Mouse (Mus musculus) T-helper 1 cell (primary cell): ENCODE results near the gene D7Ertd443e.

Source experiments
- in situ Hi-C: fragments of 300-600 bp; cut with MboI, MseI; formaldehyde crosslinking; loops from one replicate; pipeline ENCODE4 v1.15.1; 2025; ENCODE audit warnings: high pct_unique_total_duplicates

D7Ertd443e gene

DNA sequence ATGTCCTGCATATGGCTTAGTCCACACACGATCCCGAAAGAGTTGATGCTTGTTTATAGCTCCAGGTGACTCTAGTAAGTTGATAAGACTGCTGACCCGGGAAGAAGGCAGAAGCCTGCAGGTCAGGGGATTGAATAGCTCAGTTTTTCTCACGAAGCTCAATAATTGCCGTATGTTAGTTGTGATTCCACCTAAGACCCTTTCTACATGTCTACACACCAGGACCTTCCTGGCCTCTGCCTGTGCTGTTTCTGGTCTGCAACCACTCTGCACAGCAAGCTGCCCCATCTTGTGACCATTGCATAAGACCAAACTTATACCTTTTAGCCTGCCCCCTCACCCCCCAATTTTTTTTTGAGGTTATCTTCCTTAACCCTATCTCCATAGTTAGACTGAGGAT lies 96.3 kb downstream of the D7Ertd443e start:
- in situ Hi-C loops, result no loop called here

DNA sequence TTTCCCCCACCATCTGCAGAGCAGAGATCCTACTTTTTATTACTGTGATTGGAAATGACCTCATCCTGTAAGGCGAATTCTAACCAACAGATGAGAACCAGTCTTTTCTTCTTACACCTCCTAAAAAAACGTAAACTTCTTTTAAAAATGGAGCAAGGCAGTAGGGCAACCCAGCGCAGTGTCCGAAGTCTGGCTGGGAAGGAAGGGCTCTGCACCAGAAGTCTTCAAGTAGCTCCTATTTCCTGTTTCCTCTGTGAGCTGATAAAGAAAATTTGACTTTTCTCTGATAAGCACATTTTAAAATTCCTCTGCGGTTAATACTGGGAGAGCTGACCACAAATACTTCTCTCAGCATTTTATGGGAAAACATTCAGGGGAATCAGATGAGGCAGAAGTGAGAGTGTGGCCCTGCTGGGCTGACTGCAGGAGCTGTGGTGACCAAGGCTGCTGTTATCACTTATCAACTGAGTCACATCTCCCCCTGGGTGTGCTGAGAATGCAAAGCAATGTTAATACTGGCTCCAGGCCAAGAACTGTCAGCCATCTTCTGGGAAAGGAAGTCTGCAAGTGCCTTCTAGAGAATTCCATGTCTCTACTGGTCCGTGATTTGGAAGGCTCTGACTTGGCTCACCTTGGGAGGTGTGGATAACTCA lies 97.8 kb downstream of the D7Ertd443e start:
- in situ Hi-C loops, result no loop called here

DNA sequence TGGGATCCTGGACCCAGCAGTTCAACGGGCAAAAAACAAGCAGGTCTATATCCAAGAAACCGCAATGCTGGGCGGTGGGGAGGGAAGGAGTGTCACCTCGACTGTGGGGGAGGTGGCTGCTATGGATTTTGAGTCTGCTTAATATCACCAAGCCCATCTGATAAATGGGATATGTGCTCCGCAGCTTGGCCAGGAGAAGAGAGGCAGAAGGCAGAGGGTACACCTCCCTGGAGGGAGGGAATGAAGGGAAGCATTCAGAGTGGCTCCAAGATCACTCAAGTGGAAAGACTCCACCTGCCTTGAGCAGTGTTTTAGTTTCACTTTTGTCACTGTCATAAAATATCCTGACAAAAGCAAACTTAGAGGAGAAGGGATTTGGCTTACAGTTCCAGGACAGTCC lies 112.5 kb downstream of the D7Ertd443e start:
- in situ Hi-C loops, result no loop called here

DNA sequence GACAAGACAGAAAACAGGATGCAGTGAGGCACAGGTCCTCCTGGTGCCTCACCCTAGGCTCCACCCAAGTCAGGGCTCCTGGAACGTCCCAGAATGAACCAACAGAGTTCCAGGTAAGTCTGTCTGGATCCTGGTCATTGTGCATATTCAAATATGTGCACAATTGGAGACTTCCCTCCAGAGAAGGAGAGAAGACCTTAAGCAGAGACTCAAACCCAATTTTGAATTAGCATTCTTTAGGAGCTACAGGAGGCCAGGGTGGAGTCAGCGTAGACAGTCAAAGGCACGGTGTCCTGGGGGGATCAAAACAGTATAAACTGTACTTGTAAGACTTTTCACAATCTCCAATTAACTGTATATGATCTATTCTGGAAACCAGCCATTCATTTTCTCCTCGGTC lies 113.0 kb downstream of the D7Ertd443e start:
- in situ Hi-C loops, result no loop called here

DNA sequence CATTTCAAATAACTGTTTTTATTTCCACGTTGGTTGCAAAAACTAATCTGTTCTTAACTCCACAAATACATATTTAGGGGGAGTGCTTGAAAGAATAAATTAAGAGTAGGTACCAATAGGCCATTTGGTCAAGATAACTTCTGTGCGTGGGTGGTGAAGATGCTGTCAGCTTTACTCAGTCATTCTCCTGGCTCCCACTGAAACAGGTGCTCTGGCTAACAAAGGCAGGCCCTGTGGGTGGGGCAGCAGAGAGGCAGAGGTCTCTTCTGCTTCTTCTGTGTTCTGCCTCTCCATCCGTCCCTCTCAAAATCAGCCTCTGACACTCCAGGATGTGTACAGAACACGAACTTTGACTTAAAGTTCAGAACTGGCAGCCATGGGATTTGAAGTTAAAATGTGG lies 119.7 kb downstream of the D7Ertd443e start:
- in situ Hi-C loops, result no loop called here

DNA sequence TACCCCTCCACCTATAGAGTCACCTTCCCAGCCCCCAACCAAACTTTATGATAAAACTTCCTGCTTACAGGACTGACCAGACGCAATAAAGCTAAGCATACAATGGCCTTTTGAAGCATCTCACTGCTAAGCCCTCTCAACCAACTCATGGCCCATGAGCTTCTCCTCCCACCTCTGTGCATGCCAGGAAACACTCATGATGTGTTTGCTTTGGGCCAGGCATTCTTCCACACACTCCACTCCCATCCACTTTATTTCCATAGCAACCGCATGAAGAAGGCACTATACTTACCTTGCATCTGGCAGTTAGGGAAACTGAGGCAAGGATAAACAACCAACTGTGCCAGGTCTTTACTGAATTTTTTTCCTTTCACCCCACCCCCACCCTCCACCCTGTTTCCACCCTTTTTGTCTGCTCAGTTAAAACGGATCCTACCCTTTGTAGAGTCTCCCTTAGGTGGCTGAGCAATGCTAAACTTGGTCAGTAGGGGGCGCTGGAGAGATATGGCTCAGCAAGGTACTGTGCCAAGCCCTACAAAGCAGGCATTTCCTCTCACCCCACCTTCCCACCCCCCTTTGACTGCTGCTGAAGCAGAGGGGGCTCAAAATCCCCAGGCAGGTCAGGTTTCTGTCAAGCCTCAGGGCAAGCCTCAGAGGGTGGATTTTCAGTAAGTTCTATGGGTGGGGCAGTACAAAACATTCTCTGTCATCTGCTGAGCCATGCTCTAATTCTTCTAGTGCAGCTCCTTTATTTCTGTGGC lies 122.1 kb downstream of the D7Ertd443e start:
- in situ Hi-C loops, result no loop called here

DNA sequence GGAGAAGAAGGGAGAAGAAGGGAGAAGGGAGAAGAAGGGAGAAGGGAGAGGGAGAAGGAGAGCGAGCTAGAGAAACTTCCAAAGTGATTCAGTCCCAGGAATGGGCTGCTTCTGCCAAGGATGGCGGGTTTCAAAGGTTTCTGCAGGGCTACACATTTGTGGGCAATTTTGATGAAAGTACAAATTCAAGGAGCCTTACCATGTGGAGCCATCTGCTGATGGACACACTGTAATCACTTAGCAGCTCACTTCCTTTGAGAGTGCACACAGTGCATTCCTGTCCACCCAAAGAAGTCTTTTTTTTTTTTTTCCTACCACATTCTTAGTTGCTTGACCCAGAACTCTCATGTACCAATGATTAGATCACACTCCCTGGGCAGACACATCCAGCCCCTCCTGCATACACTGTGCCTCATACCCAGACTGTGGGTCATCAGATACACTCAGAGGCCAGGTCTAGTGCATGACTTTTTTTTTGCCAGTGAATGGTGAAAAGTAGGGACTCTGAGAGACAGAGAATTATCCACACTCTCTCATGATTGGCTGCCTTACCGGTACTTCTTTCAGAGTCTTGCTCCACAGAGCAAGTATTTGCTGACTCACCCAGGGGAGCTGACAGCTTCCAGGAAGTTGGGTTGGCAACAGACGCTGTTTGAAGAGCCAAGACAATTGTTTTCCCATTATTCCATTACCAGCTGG lies 124.3 kb downstream of the D7Ertd443e start:
- in situ Hi-C loops, result no loop called here

DNA sequence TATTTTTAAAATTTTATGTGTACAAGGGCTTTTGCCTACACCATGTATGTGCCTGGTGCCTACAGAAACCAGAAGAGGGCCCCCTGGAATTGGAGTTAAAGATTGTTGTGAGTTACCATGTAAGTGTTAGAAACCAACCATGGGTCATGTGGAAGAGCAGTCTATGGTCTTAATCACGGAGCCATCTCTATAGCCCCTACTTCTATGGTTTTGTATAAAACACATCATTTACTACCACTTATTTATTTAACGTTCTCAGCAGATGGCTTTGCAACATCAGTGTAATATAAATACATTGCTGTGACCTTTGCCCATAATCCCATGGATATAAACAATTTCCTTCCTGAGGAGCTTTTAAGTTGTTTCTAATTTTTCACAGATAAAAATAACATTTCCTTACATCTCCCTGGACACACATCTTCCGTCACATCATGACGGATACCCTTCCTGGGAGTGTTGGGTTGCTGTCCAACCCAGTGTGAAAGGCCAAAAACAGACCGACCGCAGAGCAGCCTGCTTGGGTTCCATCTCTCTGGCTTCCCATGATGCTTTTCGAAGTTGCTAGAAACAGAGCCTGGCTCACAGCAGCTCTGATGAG lies 135.1 kb downstream of the D7Ertd443e start:
- in situ Hi-C loops, result no loop called here

DNA sequence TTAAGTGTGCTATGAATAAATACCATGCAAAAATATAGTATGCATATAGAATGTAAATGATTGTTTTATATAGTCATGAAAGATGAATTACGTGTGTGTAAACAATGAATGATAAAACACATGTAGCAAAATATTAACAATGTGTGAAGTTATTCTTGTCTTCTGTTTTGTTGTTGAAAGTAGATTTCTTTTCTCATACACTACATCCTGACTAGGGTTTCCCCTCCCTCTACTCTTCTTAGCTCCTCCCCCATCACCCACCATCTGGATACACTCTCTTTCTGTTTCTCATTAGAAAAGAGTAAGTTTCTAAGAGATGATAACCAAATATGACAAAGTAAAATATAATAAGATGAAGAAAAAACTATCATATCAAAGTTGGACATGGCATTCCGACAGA lies 137.4 kb downstream of the D7Ertd443e start:
- in situ Hi-C loops, result no loop called here

DNA sequence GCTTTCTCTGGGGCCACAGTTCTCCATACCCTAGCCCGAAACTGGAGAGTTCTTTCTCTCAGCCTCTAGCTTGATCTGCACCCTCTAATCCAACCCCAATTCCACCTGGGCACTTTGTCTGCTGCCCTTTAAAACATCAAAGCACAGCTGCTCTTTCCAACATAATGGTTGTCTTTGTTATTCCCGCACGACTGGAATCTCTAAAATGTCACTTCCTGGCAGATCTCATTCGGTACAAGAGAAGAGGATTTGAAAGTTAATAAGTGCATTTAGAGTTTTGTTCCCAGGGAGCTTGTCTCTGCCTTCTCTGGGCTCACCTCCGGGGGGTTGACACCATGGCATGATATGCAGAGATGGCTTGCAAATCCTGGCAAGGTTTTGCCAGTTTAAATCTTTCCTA lies 138.8 kb downstream of the D7Ertd443e start:
- in situ Hi-C loops, result no loop called here

DNA sequence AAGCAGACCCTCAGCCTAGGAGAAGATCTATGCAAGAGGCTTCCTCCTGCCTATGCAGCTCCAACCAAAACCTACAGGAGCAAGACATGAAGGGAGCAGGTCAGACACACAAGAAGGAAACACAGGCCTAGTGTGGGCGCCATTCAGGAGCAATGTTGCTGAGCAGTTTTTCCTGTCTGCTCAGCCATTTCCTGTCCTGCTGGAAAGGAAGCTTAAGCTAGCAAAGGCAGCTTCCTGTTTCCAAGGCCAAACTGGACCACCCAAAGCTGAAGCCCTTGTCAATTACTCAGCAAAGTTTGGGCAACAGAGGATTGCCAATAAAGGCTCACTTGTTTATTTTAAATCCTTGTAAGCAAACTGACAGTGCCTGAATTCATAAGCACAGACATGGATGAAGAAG lies 142.7 kb downstream of the D7Ertd443e start:
- in situ Hi-C loops, result no loop called here

DNA sequence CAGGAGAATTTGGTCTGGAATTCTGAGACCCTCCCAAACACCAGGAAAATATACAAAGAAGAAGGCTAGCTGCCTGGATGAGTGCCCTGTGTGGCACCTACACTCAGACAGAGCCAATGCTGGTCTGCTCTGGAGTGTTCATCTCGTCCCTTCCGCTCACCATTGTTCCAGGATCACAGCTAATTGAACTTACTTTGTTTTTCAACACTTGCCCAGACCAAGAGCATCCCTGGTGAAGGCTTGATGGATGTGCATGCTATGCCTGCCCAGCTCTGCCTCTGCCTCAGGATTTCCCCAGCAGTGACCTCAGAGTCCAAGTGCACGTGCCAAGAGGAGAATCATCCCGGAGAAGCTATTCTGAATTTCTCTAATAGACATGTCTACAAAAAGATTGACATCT lies 144.2 kb downstream of the D7Ertd443e start:
- in situ Hi-C loops, result no loop called here

DNA sequence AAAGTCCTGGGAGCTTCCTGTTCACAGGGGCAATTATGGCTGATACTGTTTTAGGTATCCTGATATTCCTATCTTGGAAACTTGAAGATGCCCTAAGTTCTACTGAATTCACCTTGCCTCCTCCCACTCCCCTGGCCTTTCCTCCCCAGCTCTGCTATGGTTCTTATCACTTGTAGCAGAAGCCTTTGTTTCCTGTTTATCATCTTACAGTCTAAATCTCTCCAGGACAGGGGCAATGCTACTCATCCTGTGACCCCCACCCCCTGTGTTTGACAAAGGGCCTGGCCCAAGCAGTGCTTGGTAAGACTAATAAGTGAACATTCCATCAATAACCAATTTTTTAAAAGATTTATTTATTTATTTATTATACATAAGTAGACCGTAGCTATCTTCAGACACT lies 144.9 kb downstream of the D7Ertd443e start:
- in situ Hi-C loops, result no loop called here

DNA sequence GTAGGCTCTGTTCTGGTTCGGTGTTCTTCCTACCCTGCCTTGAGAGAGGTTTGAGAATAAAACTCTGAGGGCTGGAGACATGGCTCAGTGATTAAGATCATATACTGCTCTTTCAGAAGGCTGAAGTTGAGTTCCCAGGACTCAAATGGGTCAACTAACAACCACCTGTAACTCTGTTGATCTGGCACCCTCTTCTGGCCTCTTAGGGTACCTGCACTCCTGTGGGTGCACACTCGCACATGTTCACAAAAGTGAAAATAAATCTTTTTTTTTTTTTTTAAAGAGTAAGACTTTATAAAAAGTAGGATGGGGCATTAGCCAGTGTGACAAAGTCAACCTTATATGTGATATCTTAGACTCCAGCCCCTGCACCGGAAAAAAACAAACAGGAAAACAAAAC lies 146.6 kb downstream of the D7Ertd443e start:
- in situ Hi-C loops, result no loop called here

DNA sequence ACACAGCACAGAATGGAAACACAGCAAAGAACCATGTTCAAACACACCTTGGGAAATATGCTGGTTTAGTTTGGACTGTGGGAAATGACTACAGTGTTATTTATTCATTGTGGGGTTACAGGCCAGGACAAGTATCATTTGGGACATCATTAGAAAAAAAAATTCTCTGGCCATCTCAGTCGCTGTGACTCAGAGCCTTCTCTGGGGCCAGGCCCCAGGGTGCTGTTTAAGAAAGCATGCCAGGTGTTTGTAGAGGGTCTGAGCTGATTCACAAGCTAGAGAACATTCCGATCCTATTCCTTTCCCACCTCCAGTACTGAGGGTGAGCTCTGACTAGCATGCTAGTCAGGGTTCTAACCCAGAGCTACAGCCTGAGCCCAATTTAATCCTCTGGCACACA lies 148.1 kb downstream of the D7Ertd443e start:
- in situ Hi-C loops, result no loop called here

DNA sequence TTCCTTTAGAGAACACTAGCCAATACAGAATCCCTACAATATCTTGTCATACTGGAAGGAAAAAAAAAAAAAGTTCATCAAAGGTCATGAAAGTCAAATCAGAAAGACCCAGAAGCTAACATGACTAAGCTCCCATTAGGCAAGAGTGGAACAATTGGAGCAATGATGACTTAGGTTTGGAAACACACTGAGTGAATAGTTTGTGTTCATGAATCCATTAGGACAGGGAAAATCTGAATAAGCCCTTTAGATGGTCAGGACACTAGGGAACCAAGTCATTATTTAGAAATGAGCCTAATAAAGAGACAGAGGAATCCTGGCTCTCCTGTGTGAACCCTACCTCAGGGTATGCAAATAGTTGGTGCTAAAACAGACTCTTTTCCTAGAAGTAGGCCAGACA lies 148.7 kb downstream of the D7Ertd443e start:
- in situ Hi-C loops, result no loop called here

DNA sequence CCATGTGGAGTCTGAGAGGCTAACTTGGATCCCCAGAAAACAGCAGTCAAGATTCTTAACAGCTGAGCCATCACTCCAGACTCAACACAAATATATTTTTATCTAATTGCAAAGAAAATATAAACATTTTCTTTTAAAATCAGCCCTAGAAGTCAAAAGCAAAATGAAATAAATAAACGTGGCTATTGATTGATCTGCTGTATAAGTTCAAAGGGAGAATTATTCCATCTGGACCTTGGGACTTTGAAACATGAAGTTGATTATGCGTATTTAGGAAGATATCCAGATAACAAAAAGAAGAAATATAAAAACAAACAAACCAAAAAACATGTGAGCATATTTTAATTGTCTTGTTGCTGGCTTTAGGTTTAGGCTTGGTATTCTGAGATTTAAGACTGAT lies 149.9 kb downstream of the D7Ertd443e start:
- in situ Hi-C loops, result no loop called here

DNA sequence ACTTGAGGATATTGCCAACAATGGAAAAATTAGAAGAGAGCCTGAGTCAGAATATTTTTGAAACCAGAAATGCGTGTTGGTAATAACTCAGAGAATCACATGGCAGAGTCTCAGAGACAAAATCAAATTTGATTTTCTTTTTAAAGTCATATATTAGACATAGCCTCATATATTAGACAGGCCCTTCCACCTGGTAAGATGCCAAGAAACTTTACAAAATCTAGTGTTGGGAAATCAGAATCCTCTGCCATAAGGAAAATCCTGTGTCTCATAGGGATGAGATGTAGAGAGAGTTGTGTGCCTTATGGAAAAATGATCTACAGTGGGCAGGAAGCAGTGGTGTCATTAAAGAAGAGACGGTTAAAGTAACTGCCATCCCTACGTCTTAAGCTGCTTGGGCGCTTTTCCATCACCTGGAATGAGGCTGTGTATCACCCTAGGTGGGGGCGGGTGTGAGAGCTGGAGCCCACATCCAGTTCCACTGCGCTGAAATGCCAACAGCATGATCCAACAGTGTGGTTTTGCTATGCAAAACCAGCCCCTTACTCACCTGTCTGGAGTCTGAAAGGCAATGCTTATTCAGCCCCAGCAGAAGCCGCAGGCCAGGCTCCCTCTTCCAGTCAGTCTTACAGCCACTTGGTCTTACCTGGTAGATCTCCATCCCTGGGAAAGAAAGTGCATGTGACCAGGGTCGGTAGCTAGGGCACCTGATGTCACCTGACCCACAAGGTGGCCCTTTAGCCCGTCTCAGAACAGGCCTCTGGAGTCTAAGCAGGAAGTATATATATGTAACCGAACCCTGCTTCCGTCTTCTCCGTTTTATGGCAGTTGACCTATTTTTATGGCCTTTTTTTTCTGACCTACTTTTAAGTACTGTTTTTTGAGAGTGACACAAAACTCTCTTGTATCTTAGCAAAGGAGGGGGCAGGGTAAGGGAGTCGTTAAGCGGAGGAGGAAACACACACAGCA lies 153.8 kb downstream of the D7Ertd443e start, which contains the start of gene Adam12:
Gene Adam12 (minus strand): TSS at position 769 of the 969 bp plus-strand sequence.
- in situ Hi-C loops, result no loop called here

DNA sequence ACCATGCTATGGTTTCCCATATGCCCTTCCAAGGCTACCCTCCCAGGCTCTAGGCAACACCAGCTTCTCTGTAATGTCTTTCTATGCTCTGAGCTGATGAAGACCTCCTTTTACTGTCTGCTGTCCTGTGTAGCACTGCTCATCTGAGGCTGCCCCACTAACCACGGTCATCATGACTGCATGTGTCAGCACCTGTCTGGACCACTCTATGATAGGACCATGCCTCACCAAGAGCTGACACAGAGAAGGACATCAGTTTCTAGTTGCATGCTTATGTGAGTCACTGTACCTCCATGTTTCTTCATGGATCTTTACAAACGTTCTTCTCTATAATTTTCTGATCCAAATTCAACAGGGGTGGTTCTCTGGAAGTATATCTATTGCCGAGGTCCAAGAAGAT lies 154.8 kb downstream of the D7Ertd443e start:
- in situ Hi-C loops, result no loop called here

DNA sequence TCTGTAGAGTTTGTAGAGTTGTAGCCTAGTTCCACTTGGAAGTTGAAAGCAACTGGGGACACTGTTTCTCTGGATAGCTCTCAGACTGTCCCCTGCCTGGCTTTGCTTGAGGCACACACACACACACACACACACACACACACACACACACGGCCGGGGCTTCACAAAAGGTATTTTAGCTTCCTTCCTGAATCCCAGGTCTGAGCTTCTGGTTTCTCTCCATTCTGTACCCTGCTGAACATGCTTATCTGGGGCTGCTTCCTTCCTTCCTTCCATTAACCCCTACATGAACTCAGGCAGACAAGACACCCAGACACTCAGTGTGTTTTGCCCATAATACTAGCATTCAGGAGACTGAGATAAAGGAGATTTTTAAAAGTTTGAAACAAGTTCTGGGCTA lies 155.6 kb downstream of the D7Ertd443e start:
- in situ Hi-C loops, result no loop called here

DNA sequence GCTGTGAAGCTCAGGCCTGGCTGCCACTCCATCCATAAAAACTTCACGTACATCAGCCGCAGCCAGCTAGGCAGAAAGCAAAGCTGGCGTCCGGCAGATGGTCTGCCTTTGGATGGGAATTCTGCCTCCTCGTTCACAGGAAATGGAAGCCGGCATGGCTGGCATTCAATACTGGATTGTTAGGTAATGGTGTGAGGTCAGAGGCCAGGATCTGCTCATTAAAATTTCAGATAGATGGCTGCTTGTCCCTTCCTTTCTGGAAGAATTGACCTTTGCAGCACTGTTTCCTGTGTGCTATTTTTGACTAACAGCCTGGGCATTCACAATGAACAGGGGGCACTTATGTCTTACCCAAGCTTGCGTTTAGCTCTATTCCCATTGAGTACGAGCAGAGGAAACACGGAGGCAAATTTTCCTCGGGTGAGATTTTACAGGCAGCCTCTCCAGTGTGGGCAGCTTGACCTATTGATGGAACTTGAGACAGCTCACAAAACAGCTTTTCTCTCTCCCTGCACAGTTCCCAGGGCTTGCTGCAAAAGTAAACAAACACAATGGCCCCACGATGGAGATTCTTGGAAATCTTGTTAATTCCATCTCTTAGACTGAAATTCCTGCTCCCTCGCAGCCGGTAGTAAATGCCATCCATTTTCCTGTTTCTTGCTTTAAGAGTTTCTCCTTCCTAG lies 157.5 kb downstream of the D7Ertd443e start:
- in situ Hi-C loops, result no loop called here
